Comparison of ENCODE assay signal across 8 mouse cellular contexts in the genomic region with DNA sequence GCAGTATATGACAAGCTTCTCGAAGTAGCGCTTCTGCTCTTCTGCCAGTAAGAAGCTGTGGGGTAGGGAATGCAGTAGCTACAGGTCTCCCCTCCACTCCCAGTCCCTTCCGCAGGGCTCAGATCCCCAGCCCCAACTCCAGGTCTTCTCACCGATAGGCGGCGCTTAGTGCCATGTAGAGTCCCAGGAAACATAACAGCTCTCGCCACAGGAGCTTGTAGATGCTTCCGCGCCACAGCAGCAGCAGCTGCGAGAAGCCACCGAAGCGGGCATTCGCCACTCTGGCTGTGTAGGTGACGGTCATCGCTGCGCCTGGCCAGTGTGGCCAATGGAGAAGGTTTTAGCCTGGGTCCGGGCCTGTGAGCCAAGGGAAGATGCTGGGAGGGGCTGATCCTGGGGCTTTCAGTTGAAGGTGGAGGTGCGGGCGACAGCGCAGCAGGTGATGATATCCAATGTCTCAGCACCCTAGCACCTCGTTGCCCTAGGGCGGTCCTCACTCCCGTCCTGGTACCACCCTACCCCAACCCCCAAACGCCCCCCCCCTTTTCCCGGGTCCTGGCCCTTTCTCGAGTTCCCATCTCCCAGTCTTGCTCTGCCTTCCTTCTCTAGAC. TPM values are rescaled to one million over a fixed set of nuclear protein-coding genes. Genes with fewer than 3 reads are reported as not detected.
A peak's percentile ranks its signal among the peaks of the same experiment; 100 is the strongest.
DNase-seq lines count a peak whose midpoint lies in the region; ATAC-seq and TF ChIP-seq lines count a peak whose summit lies in the region.

No protein-coding gene starts in this region.

- peak overlapping the region; percentile 52 for H3K4me2 ChIP-seq in heart, embryonic 16.5 days (ENCODE audit: low read depth, low read length)
- H3K4me2 ChIP-seq in liver, embryonic 15.5 days = peak overlapping the region; percentile 63
- H3K4me2 ChIP-seq in stomach, postnatal 0 days (replicated peaks; ENCODE audit: low read depth) = peak overlapping the region; percentile 62

- peaks cover 6% of the 10 kb centered on the region for H3K4me1 ChIP-seq in embryonic facial prominence, embryonic 10.5 days
- peaks cover 3% of the 10 kb centered on the region; the same call in 1 of the 2 replicates for H3K4me1 ChIP-seq in heart, embryonic 16.5 days (ENCODE audit: control insufficient read depth, insufficient read depth, low read length)
- peaks cover 6% of the 10 kb centered on the region for H3K4me1 ChIP-seq in liver, embryonic 15.5 days (replicated peaks)
- no peaks in the 10 kb centered on the region for H3K4me1 ChIP-seq in stomach, postnatal 0 days (replicated peaks; ENCODE audit: control insufficient read depth, insufficient read depth)

- peaks cover 62% of the 10 kb centered on the region for H3K27me3 ChIP-seq in embryonic facial prominence, embryonic 10.5 days (replicated peaks; ENCODE audit: low read depth, poor library complexity, severe bottlenecking)
- peaks cover 42% of the 10 kb centered on the region for H3K27me3 ChIP-seq in heart, embryonic 16.5 days (ENCODE audit: control insufficient read depth, insufficient read depth, low read length)
- peaks cover 67% of the 10 kb centered on the region for H3K27me3 ChIP-seq in liver, embryonic 15.5 days
- 0 out of 2 replicates have a peak, but pooled peaks cover 4% of the 10 kb centered on the region for H3K27me3 ChIP-seq in stomach, postnatal 0 days (ENCODE audit: control insufficient read depth, insufficient read depth, low read length)

- peaks cover 17% of the 10 kb centered on the region for H3K36me3 ChIP-seq in embryonic facial prominence, embryonic 10.5 days (replicated peaks)
- peaks cover 5% of the 10 kb centered on the region for H3K36me3 ChIP-seq in heart, embryonic 16.5 days (ENCODE audit: control insufficient read depth, insufficient read depth)
- peaks cover 8% of the 10 kb centered on the region for H3K36me3 ChIP-seq in liver, embryonic 15.5 days (replicated peaks)
- H3K36me3 ChIP-seq in stomach, postnatal 0 days (ENCODE audit: control insufficient read depth, insufficient read depth, low read length) = peaks cover 4% of the 10 kb centered on the region; the same call in 1 of the 2 replicates

- TF ChIP-seq CTCF in stomach, postnatal 0 days (IDR thresholded peaks at IDR 0.05; ENCODE audit: low read depth) = peak; percentile 82

- TF ChIP-seq EP300 in stomach, postnatal 0 days (optimal IDR thresholded peaks at IDR 0.05) = no peak

- H3K9me3 ChIP-seq in embryonic facial prominence, embryonic 10.5 days = no peaks in the 10 kb centered on the region
- H3K9me3 ChIP-seq in heart, embryonic 16.5 days (replicated peaks; ENCODE audit: control insufficient read depth, low read length) = no peaks in the 10 kb centered on the region
- H3K9me3 ChIP-seq in liver, embryonic 15.5 days (replicated peaks) = no peaks in the 10 kb centered on the region
- no peaks in the 10 kb centered on the region for H3K9me3 ChIP-seq in stomach, postnatal 0 days (ENCODE audit: control insufficient read depth, low read length)

- H3K4me3 ChIP-seq in embryonic facial prominence, embryonic 10.5 days = peak overlapping the region; percentile 53
- peak overlapping the region; percentile 29 for H3K4me3 ChIP-seq in heart, embryonic 16.5 days (ENCODE audit: low read length)
- H3K4me3 ChIP-seq in liver, embryonic 15.5 days (replicated peaks) = peak overlapping the region; percentile 11; the same call in 1 of the 2 replicates
- peak overlapping the region; percentile 31 for H3K4me3 ChIP-seq in stomach, postnatal 0 days (ENCODE audit: low read depth, low read length)

- DNase-seq in A20 (ENCODE audit: low read depth, low spot score) = peak; percentile 83
- DNase-seq in adrenal gland, adult 2 months = peak; percentile 76
- DNase-seq in embryonic facial prominence, embryonic 10.5 days (ENCODE audit: low spot score) = peak; percentile 80
- DNase-seq in kidney, postnatal 14 days = peak; percentile 80
- peak; percentile 56 to 71 for DNase-seq in natural killer cell, adult 2 months (ENCODE audit: low spot score in 2 of 2)
- DNase-seq in stomach, postnatal 0 days (ENCODE audit: low spot score) = peak; percentile 85

- no peak for ATAC-seq in heart, embryonic 16.5 days (replicated peaks; ENCODE audit: extremely low read depth, insufficient read depth, low FRiP score)
- 0 out of 2 replicates have a peak, but pooled peaks have one; percentile 16 for ATAC-seq in liver, embryonic 15.5 days (ENCODE audit: insufficient read depth)
- ATAC-seq in stomach, postnatal 0 days (ENCODE audit: low FRiP score, low TSS enrichment) = peak; percentile 49; the same call in 1 of the 2 replicates

- WGBS in embryonic facial prominence, embryonic 10.5 days = 4% methylated on average over 26 of the region's 26 CpGs
- WGBS in heart, embryonic 16.5 days = 4% methylated on average over 25 of the region's 26 CpGs
- 5% methylated on average over 26 of the region's 26 CpGs for WGBS in liver, embryonic 15.5 days (ENCODE audit: insufficient replicate concordance)
- WGBS in stomach, postnatal 0 days = 4% methylated on average over 26 of the region's 26 CpGs

- H3K9ac ChIP-seq in heart, embryonic 16.5 days (ENCODE audit: low read length) = no peak overlapping the region
- H3K9ac ChIP-seq in liver, embryonic 15.5 days = no peak overlapping the region
- H3K9ac ChIP-seq in stomach, postnatal 0 days (ENCODE audit: low read length) = peak overlapping the region; percentile 47; the same call in 1 of the 2 replicates

- no peak overlapping the region for H3K27ac ChIP-seq in embryonic facial prominence, embryonic 10.5 days (replicated peaks)
- H3K27ac ChIP-seq in heart, embryonic 16.5 days (ENCODE audit: low read length) = no peak overlapping the region
- H3K27ac ChIP-seq in liver, embryonic 15.5 days (replicated peaks) = no peak overlapping the region
- H3K27ac ChIP-seq in stomach, postnatal 0 days (replicated peaks) = no peak overlapping the region

RNA-seq across cellular contexts. Expression of a gene that starts 1.0 kb away (rescaled TPM):
- total RNA-seq in adrenal gland, adult 2 months (2021) = not detected
- polyA plus RNA-seq in adrenal gland, adult 2 months (2012; rRNA removed) = 0.18 TPM in 1 of 2 replicates, not detected in the other
- polyA plus RNA-seq in embryonic facial prominence, embryonic 10.5 days (2016; fragmentation: Nextera tagmentation; extraction: Ambion mirVana) = 0.08 TPM in 1 of 2 replicates, not detected in the other
- not detected in 2 replicates for polyA plus RNA-seq in heart, embryonic 16.5 days (2015; fragmentation: Nextera tagmentation; extraction: Ambion mirVana)
- polyA plus RNA-seq in liver, embryonic 15.5 days (2015; fragmentation: Nextera tagmentation; extraction: Ambion mirVana) = not detected in 2 replicates
- polyA plus RNA-seq in stomach, postnatal 0 days (2015; fragmentation: Nextera tagmentation; extraction: Ambion mirVana) = 0.06 and 0.16 TPM in 2 replicates

RNA-seq across cellular contexts. Expression of a gene that starts 11.7 kb away (rescaled TPM):
- total RNA-seq in adrenal gland, adult 2 months (2021) = 100 to 1,000 TPM; 106 TPM
- 89.4 and 104 TPM in 2 replicates for polyA plus RNA-seq in adrenal gland, adult 2 months (2012; rRNA removed)
- 157 TPM in 2 replicates for polyA plus RNA-seq in embryonic facial prominence, embryonic 10.5 days (2016; fragmentation: Nextera tagmentation; extraction: Ambion mirVana)
- 111 and 112 TPM in 2 replicates for polyA plus RNA-seq in heart, embryonic 16.5 days (2015; fragmentation: Nextera tagmentation; extraction: Ambion mirVana)
- polyA plus RNA-seq in liver, embryonic 15.5 days (2015; fragmentation: Nextera tagmentation; extraction: Ambion mirVana) = 59.7 and 59.9 TPM in 2 replicates
- 68.0 and 71.8 TPM in 2 replicates for polyA plus RNA-seq in stomach, postnatal 0 days (2015; fragmentation: Nextera tagmentation; extraction: Ambion mirVana)

RNA-seq across cellular contexts. Expression of a gene that starts 13.3 kb away (rescaled TPM):
- total RNA-seq in adrenal gland, adult 2 months (2021) = 100 to 1,000 TPM; 160 to 184 TPM
- 64.2 and 67.6 TPM in 2 replicates for polyA plus RNA-seq in adrenal gland, adult 2 months (2012; rRNA removed)
- polyA plus RNA-seq in embryonic facial prominence, embryonic 10.5 days (2016; fragmentation: Nextera tagmentation; extraction: Ambion mirVana) = 154 and 157 TPM in 2 replicates
- polyA plus RNA-seq in heart, embryonic 16.5 days (2015; fragmentation: Nextera tagmentation; extraction: Ambion mirVana) = 61.9 and 76.5 TPM in 2 replicates
- 59.8 and 63.4 TPM in 2 replicates for polyA plus RNA-seq in liver, embryonic 15.5 days (2015; fragmentation: Nextera tagmentation; extraction: Ambion mirVana)
- 94.4 and 95.1 TPM in 2 replicates for polyA plus RNA-seq in stomach, postnatal 0 days (2015; fragmentation: Nextera tagmentation; extraction: Ambion mirVana)

RNA-seq across cellular contexts. Expression of a gene that starts 22.9 kb away (rescaled TPM):
- 1 to 10 TPM; 6.1 to 6.2 TPM for total RNA-seq in adrenal gland, adult 2 months (2021)
- polyA plus RNA-seq in adrenal gland, adult 2 months (2012; rRNA removed) = 6.5 and 6.7 TPM in 2 replicates
- 19.5 and 20.0 TPM in 2 replicates for polyA plus RNA-seq in embryonic facial prominence, embryonic 10.5 days (2016; fragmentation: Nextera tagmentation; extraction: Ambion mirVana)
- polyA plus RNA-seq in heart, embryonic 16.5 days (2015; fragmentation: Nextera tagmentation; extraction: Ambion mirVana) = 8.9 and 9.1 TPM in 2 replicates
- polyA plus RNA-seq in liver, embryonic 15.5 days (2015; fragmentation: Nextera tagmentation; extraction: Ambion mirVana) = 6.5 and 8.6 TPM in 2 replicates
- 28.8 and 30.9 TPM in 2 replicates for polyA plus RNA-seq in stomach, postnatal 0 days (2015; fragmentation: Nextera tagmentation; extraction: Ambion mirVana)

RNA-seq across cellular contexts. Expression of a gene that starts 23.4 kb away (rescaled TPM):
- total RNA-seq in adrenal gland, adult 2 months (2021) = 100 to 1,000 TPM in 1 of 2 experiments, 10 to 100 TPM in 1; 68.3 to 101 TPM
- polyA plus RNA-seq in adrenal gland, adult 2 months (2012; rRNA removed) = 44.7 and 54.1 TPM in 2 replicates
- polyA plus RNA-seq in embryonic facial prominence, embryonic 10.5 days (2016; fragmentation: Nextera tagmentation; extraction: Ambion mirVana) = 31.2 and 31.5 TPM in 2 replicates
- polyA plus RNA-seq in heart, embryonic 16.5 days (2015; fragmentation: Nextera tagmentation; extraction: Ambion mirVana) = 18.8 and 21.5 TPM in 2 replicates
- 19.3 and 20.5 TPM in 2 replicates for polyA plus RNA-seq in liver, embryonic 15.5 days (2015; fragmentation: Nextera tagmentation; extraction: Ambion mirVana)
- 12.5 and 15.4 TPM in 2 replicates for polyA plus RNA-seq in stomach, postnatal 0 days (2015; fragmentation: Nextera tagmentation; extraction: Ambion mirVana)
